Mouse (Mus musculus) WW6 (cell line): ENCODE results near the gene Ncam2.
A peak's percentile ranks its signal among the peaks of the same experiment; 100 is the strongest.
"Not testable (repeated sequence)": the region's sequence is repeated elsewhere in the genome, so short reads cannot be mapped to it uniquely, and the experiment has no call there.

Source experiments
- DNase-seq: peaks from one replicate; pipeline ENCODE4 v3.0.0-alpha.2; 2013; ENCODE audit warnings: low read depth, low spot score

Ncam2 gene

DNA sequence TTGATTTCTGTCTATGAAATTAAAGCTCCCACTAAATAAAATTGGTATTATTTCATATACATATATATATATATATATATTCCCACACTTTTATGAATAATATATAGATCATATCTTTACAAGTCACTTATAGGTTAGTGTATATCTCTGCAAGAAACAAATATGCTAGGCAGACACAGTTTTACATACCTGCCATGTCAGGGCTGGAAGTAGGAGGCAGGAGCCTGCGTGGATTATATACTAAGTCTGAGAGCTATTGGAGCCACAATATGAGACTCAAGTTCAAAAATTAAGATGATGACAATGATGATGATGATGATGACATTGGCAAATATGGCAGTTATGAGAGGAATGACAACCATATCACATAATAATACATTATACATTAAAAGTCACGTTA lies 85.4 kb downstream of the Ncam2 start:
- no peak for DNase-seq

GRCm38 (mm10) chr16:81303806-81304205 lies 103.3 kb downstream of the Ncam2 start:
- DNase-seq: no peak

GRCm38 (mm10) chr16:81309215-81309614 lies 108.7 kb downstream of the Ncam2 start:
- no peak for DNase-seq

DNA sequence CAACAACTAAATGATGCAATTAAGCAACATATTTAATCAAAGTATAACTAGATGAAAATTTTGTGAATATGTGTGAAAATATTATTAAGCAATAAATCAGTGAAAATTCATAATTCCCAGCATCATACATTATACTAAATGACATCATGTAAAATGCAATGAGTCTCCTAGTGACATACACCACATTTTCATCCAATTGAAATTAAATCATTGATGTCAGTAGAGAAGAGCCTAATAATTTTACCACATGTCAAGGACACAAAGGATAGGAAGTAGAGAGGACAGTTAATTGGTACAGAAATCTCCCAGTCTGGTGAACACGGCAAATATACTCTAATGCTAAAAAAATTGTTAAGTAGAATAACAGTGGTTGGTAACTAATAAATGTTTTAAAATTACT lies 118.5 kb downstream of the Ncam2 start:
- no peak for DNase-seq

GRCm38 (mm10) chr16:81330539-81330938 lies 130.0 kb downstream of the Ncam2 start:
- no peak for DNase-seq

- DNase-seq: no peak
Observed at GRCm38 (mm10) chr16:81365901-81366300, 165.4 kb downstream of the Ncam2 start.

GRCm38 (mm10) chr16:81374234-81374633 lies 173.7 kb downstream of the Ncam2 start:
- no peak for DNase-seq

GRCm38 (mm10) chr16:81380434-81380833 lies 179.9 kb downstream of the Ncam2 start:
- no peak for DNase-seq

DNA sequence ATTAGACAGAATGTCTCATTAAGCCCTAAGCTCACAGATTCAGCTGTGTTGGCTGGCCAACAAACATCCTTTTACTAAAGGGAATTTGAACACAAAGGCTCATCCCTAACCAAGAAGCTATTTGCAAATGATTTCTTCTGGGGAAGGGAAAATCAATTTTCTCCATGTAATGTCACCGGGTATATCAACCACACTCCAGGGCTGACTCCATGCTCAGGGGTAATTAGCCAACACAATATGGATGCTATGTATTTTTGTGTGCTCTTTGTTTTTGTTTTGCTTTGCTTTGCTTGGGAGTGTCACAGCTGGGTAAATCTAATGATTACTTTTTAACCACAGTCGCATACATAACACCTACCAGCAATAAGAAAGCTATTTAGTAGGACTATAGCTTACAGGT lies 188.1 kb downstream of the Ncam2 start:
- no peak for DNase-seq

GRCm38 (mm10) chr16:81434559-81434958 lies 234.1 kb downstream of the Ncam2 start:
- no peak for DNase-seq

DNA sequence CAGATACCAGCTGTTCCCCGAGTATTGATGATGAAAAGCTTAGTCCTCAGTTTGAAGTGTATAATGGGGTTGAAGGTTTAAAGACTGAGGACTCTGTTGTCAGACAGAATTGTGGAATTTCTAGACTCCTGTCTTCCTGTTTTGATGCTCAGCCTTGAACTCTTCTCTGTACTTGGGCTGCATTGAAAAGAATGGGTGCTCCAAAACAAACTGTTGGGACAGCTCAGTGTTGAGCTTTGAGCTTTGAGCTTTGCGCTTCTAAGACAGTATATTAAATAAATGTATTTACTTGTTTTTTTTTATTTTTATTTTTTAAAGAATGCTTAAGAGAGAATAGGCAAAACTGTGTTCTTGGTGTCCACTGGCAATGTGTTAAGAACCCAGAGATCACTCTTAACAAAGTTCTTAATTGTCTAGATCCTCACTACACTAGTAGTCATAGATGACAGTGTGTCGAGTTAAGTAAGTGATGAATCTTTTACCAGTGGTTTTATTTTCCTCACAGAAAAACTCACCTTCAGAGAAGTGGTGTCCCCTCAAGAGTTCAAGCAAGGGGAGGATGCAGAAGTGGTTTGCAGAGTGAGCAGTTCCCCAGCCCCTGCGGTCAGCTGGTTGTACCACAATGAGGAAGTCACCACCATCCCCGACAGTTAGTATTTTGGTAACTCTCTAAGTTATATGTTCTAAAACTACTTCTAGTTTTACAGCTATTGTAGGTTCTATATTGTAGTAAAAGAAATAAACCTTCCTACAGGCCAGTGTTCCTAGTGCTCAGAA lies 236.8 kb downstream of the Ncam2 start:
- DNase-seq: no peak

- no peak for DNase-seq
Observed at GRCm38 (mm10) chr16:81437868-81438249, 237.4 kb downstream of the Ncam2 start.

- no peak for DNase-seq
Observed at GRCm38 (mm10) chr16:81450851-81451250, 250.4 kb downstream of the Ncam2 start.

- no peak for DNase-seq
Observed at GRCm38 (mm10) chr16:81452988-81453387, 252.5 kb downstream of the Ncam2 start.

- no peak for DNase-seq
Observed at GRCm38 (mm10) chr16:81454472-81454871, 254.0 kb downstream of the Ncam2 start.

- not testable (repeated sequence) for DNase-seq
Observed at GRCm38 (mm10) chr16:81462731-81463130, 262.2 kb downstream of the Ncam2 start.

- DNase-seq: no peak
Observed at GRCm38 (mm10) chr16:81472925-81473324, 272.4 kb downstream of the Ncam2 start.

DNA sequence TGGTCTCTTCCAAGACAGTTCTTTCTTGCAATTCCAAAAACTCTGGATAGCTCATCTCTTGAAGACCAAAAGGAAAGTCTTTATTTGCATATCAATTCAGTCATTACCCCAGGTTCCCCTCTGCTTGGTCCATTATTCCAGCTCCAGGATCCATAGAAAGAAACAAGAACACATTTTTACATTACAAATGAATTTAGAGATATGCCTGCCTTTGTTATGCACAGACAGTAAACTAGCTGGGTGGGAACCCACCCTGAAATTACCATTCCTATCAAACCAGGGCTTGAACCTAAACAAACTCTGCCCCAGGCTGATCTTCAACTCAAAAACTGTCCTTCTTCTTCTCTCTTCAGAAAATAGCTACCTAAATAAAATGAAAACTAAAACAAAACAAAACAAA lies 280.6 kb downstream of the Ncam2 start:
- DNase-seq: peak; percentile 40

- no peak for DNase-seq
Observed at GRCm38 (mm10) chr16:81496111-81496510, 295.6 kb downstream of the Ncam2 start.

DNA sequence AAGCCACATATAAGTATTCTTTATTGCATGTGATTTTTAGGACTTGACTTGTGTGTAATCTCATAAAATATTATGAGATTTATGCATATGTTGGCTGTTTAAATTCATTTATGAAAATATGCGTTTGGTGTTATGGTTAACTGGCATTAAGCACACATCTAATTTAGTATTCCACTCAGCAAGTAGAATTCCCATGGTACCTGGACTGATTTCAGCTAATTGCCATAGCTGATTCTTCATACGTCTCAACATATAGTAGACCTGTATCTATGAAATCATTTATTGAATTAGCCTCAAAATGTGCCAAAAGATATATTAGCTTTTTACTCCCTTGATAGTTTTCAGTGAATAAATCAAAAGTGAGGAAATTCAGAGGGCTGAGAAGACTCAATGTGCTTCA lies 302.1 kb downstream of the Ncam2 start:
- DNase-seq: no peak

GRCm38 (mm10) chr16:81536230-81536629 lies 335.7 kb downstream of the Ncam2 start:
- DNase-seq: no peak

DNA sequence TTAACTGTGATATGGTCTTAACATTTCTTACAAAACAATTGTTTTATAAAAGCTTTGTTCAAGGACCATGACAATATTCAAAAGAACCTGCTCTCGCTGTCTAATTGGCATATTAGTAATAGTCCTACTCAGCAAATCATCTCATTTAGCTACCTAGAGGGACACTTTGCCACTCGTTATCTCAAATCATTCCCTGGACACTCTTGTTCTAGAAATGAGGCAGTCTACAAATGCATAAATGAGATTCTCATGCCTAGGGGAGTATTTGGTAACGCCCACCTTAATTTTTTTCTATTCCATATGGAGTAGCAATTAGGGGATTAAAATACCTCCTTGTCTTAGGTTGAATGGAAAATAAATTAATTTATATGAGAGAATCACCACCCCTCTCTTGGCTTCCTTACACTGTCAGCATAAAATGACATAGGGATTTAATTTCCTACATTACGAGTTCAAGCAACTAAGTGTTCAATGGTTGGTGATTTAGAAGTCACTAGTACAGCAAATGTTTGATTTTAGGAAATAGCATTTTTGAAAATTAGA lies 387.1 kb downstream of the Ncam2 start:
- DNase-seq: no peak

GRCm38 (mm10) chr16:81623276-81623675 lies 422.8 kb downstream of the Ncam2 start:
- DNase-seq: peak; percentile 5

- DNase-seq: no peak
Observed at GRCm38 (mm10) chr16:81623776-81624175, 423.3 kb downstream of the Ncam2 start.
